Mouse (Mus musculus): ENCODE measurements at regions not wholly inside any gene's neighbourhood (a gene's known extent, or its start where the extent isn't known, plus 50 kb on each side); places are given as distances from the start of the nearest gene placed in this dataset.

DNA sequence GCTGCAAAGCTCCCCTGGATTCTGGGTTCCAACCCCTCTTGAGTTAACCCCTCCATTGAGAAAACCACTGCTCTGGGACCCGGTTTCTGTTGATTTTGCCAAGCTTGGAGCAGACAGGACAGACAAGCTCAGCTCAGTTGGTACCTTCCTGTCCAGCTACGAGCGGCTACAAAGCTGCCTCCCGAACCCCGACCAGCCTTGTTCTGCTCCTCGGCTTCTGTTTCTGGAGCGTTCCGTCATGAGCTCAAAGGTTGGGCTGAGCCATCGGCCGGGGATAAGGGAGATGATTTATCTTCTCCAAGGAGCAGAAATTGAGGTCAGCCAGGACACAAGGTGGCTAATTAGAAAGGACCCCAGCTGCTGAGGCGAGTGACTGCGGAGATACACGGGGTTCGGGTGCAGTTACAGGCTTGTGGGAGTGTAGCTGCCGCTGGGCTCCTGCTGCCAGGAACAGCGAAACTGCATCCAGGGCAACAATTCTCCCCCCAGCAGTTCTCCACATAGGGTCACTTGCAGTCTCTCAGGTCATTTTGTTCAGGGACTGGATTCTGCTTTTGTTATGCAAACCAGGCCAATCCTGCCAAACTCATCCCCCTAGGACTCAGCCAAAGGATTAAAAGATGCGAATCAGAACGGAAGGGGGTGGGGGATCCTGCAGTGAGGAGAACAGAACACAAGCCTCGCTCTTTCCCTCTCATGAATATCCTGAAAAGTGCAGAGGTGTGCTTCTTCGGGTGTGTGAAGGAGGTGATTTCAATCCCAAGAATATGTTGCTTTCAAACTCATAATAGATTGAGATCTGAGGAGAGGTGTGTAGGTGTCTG is 50.0 kb upstream of the Tmem132d start:
- in situ Hi-C loops (cut with MboI, MseI): no loop called here
